Mouse (Mus musculus) cerebellum, adult 2 months (tissue): ENCODE measurements around the gene Lor. TPM values are rescaled to one million over a fixed set of nuclear protein-coding genes. Genes with fewer than 3 reads are reported as not detected.

Experiments used
- DNase-seq, 2 experiments: peaks; one replicate each; pipeline ENCODE4 v3.0.0; 2021
- H3K27ac ChIP-seq: fragments of 200-500 bp; 2 replicates; pipeline ENCODE4 v1.5.1; 2012; ENCODE audit warnings: low read length, control low read depth, inconsistent platforms; ENCODE audit not compliant: insufficient read depth
- H3K27me3 ChIP-seq: fragments of 200-500 bp; 2 replicates; pipeline ENCODE4 v1.6.1; 2012; ENCODE audit warnings: inconsistent platforms, mild to moderate bottlenecking, low read length, moderate library complexity; ENCODE audit not compliant: control insufficient read depth, insufficient read depth
- H3K4me1 ChIP-seq: fragments of 200-500 bp; 2 replicates; pipeline ENCODE4 v1.6.1; 2011; ENCODE audit warnings: low read length; ENCODE audit not compliant: control insufficient read depth, insufficient read depth
- H3K4me3 ChIP-seq: fragments of 200-500 bp; replicated peaks from 2 replicates; pipeline ENCODE3; 2011; ENCODE audit warnings: mild to moderate bottlenecking, low read depth, low read length, control low read depth; ENCODE audit not compliant: insufficient read depth
- CTCF ChIP-seq: fragments of 200-500 bp; IDR thresholded peaks from 2 replicates; pipeline ENCODE4 v1.5.1; 2011; ENCODE audit warnings: low read depth, mild to moderate bottlenecking, control low read depth, low read length, moderate library complexity, borderline replicate concordance; ENCODE audit not compliant: insufficient read depth
- POLR2A ChIP-seq: fragments of 200-500 bp; IDR thresholded peaks from 2 replicates; pipeline ENCODE4 v1.6.1; 2011; ENCODE audit warnings: low read length, control low read depth, borderline replicate concordance; ENCODE audit not compliant: insufficient read depth
- WGBS: fragments of 180-500 bp; shearing (Covaris S2); methylation state at CpG from one replicate; pipeline ENCODE4 v1.1.7; 2018; 5-methylcytosine and 5-hydroxymethylcytosine counted together
- polyA plus RNA-seq: library from polyadenylated mRNA; depleted of rRNA; stranded (reverse); fragments of >200 nt; gene quantifications from 2 replicates; pipeline ENCODE4 v1.2.3, GENCODE M21; 2012; rRNA removed

The Lor gene
- 2.3 and 2.9 TPM in 2 replicates for polyA plus RNA-seq

DNA sequence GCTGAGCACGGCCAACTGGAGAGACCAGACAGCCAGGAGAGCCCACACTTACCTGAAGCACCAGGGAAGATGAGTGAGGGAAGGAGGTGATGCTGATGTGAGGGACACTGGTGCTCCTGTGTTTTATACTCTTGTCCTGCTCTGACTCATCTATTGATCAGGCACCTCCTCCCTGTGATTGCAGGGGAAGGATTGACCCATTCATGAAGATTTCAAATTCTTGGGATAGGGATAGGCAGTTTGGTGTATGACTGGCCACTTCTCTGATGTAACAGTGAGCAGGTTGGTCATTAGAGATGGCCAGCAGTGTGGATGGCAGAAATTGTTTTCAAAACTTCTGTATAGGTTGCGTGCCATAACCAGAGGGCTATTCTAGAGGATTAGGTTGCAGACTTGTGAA lies at the start of gene Lor:
TSS of gene Lor (minus strand) at position 101 of the 400 bp plus-strand sequence.
- TF ChIP-seq POLR2A (no peak), CTCF (no peak)
- DNase-seq, result no peak
- 85% methylated on average over 2 of the region's 2 CpGs for WGBS
- Histone ChIP-seq H3K4me1 (no peaks in the 10 kb centered on the region), H3K4me3 (no peak within 1 kb of the TSS), H3K27me3 (peaks cover 10% of the 10 kb centered on the region), H3K27ac (no peak within 1 kb of the TSS)

- DNase-seq, result no peak
- H3K27ac ChIP-seq, result no peak within 1 kb of the TSS
- TF ChIP-seq CTCF, result no peak
- no peak for TF ChIP-seq POLR2A
- H3K27me3 ChIP-seq, result no peaks in the 10 kb centered on the region
- 62% methylated on average over 5 of the region's 5 CpGs for WGBS
- H3K4me3 ChIP-seq, result no peak within 1 kb of the TSS
- H3K4me1 ChIP-seq, result no peaks in the 10 kb centered on the region
Observed at GRCm38 (mm10) chr3:92123847-92124246, 40.9 kb upstream of the Lor start, which contains the start of gene Prr9. Gene Prr9 (minus strand): TSS chr3:92123947.

GRCm38 (mm10) chr3:92120902-92121301 lies 38.0 kb upstream of the Lor start:
- TF ChIP-seq POLR2A (no peak), CTCF (no peak)
- no peak overlapping the region for H3K27ac ChIP-seq
- no peaks in the 10 kb centered on the region for H3K4me1 ChIP-seq
- WGBS, result 57% methylated on average over 3 of the region's 3 CpGs
- H3K27me3 ChIP-seq, result no peaks in the 10 kb centered on the region
- no peak for DNase-seq
- no peak overlapping the region for H3K4me3 ChIP-seq

DNA sequence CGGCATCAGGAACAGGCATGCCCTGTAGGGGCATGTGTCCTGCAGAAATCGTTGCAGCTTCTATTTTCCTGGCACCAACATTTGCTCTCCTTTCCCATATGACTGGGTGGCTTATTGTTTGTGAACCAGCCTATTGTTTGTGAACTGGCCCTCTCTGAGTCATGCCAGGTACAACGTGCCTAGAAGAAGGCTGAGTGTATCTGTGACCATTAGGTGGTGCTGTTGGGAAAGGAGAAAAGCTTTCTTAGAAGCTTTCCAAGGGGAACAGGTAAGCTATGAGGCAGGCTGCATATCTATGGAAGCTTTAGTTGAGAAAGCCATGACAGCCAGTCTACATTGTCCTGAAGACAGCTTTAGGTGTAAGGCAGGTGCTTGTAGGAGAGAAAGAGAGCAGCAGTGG lies 35.0 kb upstream of the Lor start:
- Histone ChIP-seq H3K27me3 (no peaks in the 10 kb centered on the region), H3K4me1 (no peaks in the 10 kb centered on the region), H3K4me3 (no peak overlapping the region), H3K27ac (no peak overlapping the region)
- WGBS, result 33% methylated on average over 3 of the region's 3 CpGs
- TF ChIP-seq CTCF (no peak), POLR2A (no peak)
- no peak for DNase-seq

DNA sequence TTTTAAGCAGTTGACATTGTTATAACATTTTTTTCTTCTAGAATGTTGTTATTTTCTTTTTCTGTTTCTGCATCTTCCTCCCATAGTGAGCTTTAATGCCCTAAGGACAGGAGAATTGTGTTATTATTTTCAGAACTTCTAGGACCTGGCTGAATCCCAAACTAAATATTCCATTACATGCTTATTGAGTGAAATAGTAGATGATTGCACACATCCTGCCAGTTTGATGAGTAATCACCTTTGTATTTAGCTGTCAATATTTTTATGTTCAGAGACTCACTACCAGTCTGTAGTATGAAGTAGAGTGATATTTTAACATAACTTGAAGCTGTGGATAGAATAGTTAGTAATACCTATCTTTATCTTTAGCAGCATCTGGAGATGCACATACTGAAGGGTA lies 28.6 kb upstream of the Lor start:
- Histone ChIP-seq H3K27ac (no peak overlapping the region), H3K27me3 (no peaks in the 10 kb centered on the region), H3K4me1 (no peaks in the 10 kb centered on the region), H3K4me3 (no peak overlapping the region)
- TF ChIP-seq POLR2A, result no peak
- no peak for TF ChIP-seq CTCF
- no peak for DNase-seq

GRCm38 (mm10) chr3:92110790-92111189 lies 27.8 kb upstream of the Lor start:
- H3K27ac ChIP-seq, result no peak overlapping the region
- no peak for DNase-seq
- H3K27me3 ChIP-seq, result no peaks in the 10 kb centered on the region
- no peaks in the 10 kb centered on the region for H3K4me1 ChIP-seq
- no peak overlapping the region for H3K4me3 ChIP-seq
- TF ChIP-seq CTCF (no peak), POLR2A (no peak)

DNA sequence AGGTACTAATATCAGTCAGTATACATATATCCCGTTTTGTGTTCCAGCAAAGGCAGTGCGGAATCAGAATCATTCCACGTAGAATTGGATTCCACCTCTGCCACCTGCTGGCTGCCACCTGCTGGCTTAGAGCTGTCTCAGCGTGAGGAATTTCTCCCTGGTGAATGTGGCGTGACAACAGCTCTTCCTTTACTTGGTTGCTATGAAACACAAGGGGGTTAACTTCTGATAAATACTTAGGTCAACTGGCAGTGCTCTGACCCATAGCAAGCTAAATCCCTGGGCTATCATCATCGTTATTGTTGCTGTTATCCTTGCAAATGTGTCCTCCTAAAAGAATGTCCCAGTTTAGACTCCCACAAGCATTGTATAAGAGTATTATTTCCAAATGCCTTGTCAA lies 23.6 kb upstream of the Lor start:
- TF ChIP-seq POLR2A (no peak), CTCF (no peak)
- no peak overlapping the region for H3K27ac ChIP-seq
- H3K27me3 ChIP-seq, result no peaks in the 10 kb centered on the region
- DNase-seq, result no peak
- WGBS, result 4% methylated on average over 6 of the region's 6 CpGs
- H3K4me1 ChIP-seq, result no peaks in the 10 kb centered on the region
- H3K4me3 ChIP-seq, result no peak overlapping the region

DNA sequence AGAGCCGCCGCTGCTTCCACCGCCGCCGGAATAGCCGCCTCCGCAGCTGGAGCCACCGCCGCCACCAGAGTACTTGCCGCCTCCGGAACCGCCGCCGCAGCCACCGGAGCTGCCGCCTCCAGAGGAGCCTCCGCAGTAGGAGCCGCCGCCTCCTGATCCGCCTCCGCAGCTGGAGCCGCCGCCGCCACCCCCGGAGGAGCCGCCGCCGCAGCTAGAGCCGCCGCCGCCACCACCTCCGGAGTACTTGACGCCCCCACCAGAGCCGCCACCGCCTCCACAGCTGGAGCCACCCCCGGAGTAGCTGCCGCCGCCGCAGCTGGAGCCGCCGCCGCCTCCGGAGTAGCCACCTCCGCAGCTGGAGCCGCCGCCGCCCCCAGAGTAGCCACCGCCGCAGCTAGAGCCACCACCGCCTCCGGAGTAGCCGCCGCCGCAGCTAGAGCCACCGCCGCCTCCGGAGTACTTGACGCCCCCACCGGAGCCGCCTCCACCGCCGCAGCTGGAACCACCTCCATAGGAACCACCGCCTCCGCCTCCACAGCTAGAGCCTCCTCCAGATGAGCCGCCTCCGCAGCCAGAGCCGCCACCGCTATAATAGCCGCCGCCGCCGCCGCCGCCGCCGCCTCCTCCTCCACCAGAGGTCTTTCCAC lies 1.5 kb downstream of the Lor start:
- WGBS, result under 1% methylated on average over 73 of the region's 76 CpGs
- no peaks in the 10 kb centered on the region for H3K4me1 ChIP-seq
- no peak overlapping the region for H3K27ac ChIP-seq
- peak overlapping the region; percentile 30 for H3K4me3 ChIP-seq
- peaks cover 10% of the 10 kb centered on the region for H3K27me3 ChIP-seq
- peak; percentile 1 to 7 for DNase-seq
- TF ChIP-seq CTCF (no peak), POLR2A (no peak)
